Mouse (Mus musculus) megakaryocyte, embryonic 14.5 days (primary cell): ENCODE data around the gene Mcrip2.

Experiments
- FLI1 ChIP-seq: IDR thresholded peaks from 2 replicates; pipeline ENCODE4 v1.6.1; 2012; ENCODE audit warnings: low read length, inconsistent platforms, mixed read lengths
- GATA1 ChIP-seq: IDR thresholded peaks from 3 replicates; pipeline ENCODE4 v1.6.1; 2012; ENCODE audit warnings: mixed read lengths, low read length, inconsistent platforms, borderline replicate concordance

DNA sequence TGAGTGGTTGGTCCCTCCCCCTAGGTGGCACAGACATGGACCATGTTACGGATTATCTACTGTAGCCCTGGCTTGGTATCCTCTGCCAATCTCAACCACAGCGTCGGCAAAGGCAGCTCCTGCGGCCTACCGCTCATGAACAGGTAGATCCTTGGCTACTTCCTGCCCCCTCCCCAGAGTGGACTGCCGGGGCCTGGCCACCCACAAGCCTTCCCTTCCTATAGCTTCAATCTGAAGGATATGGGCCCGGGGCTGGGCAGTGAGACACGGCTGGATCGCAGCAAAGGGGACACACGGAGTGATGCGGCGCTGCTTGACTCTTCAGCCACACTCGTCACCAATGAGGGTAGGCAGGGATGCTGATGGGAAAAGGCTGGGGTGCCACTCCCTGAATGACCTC is 41.6 kb downstream of the Mcrip2 start:
- no peak for TF ChIP-seq GATA1
- no peak for TF ChIP-seq FLI1
